Mouse (Mus musculus): ENCODE measurements at regions not wholly inside any gene's neighbourhood (a gene's known extent, or its start where the extent isn't known, plus 50 kb on each side); places are given as distances from the start of the nearest gene placed in this dataset.

DNA sequence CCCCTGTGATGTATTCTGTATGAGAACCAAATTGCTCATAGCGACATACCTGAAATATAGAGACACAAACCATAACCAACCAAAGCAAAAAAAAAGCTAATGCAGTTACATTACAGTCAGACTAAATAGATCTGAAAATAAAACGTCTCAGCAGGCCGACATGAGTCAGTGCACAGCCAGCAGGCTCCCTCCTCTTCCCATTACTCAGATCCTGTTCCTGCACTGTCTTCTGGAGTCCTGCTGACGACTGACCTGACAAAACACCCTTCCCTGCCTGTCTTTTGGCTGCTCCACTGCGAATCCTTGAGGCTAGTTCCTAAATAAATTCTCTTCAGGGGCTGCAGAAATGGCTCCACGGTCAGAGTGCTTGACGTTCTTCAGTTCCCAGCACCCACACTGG lies 61.3 kb upstream of the 1600014C23Rik start:
- DNase-seq (ENCODE audit: low spot score): no peak

DNA sequence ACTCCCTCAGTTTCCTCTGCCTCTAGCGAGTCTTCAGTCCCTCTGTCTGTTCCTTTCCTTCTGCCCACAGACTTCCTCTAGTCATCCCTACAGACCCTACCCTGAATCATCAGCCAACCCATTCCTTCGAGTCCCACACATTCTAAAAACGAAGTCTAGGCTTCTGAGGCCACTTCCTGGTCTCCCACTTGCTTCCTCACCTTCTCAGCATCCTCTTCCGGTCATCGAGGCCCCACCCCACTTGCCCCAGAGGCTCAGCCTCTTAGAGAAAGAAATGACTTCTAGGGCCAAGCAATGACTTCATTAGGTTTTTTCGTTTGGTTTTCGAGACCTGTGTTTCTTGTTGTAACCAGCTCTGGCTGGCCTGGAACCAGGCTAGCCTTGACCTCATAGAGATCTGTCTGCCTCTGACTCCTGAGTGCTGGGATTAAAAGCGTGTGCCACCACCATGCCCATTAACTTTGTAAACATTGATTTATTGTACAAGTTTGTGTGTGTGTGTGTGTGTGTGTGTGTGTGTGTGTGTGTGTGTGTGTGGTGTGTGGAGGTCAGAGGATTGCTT lies 57.4 kb upstream of the 1600014C23Rik start:
- no peak for DNase-seq (ENCODE audit: low spot score)

DNA sequence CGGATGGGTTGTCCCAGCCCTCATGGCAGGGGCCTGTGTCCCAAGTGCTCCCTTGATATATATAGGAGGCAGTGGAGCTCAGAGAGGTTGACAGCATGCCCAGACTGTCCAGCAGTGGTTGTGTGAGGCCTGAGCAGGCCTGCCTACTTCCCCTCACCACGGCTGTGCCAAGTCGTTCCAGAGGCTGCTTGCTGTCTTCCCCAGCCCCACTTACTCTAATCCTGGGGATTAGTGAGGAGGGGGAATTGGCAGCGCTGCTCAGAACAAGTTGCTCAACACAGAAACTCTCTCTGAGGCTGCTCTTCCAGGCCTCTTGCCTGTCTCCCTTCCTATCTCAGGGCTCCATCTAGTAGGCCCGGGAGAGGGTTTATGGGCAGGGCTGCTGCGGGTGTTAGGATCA lies 56.1 kb upstream of the 1600014C23Rik start:
- no peak for DNase-seq (ENCODE audit: low spot score)

DNA sequence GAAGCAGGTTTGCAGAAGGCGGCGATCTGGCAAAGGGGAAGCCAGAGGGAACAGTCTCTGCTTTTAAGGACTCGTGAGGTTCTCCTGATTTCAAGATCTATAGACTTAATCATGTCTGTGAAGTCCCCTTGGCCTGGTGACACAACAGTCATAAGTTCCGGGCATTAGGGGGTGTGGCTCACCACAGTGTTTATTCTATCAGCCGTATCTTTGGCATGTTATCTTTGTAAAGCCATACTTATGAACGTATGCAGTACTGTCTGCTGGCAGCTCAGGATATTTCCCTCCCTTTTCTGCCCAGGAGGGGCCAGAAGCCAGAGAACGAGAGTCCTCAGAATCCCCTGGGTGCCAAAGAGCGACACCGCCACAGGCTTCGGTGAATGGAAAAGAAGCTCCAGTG lies 51.3 kb upstream of the 1600014C23Rik start:
- no peak for DNase-seq (ENCODE audit: low spot score)

DNA sequence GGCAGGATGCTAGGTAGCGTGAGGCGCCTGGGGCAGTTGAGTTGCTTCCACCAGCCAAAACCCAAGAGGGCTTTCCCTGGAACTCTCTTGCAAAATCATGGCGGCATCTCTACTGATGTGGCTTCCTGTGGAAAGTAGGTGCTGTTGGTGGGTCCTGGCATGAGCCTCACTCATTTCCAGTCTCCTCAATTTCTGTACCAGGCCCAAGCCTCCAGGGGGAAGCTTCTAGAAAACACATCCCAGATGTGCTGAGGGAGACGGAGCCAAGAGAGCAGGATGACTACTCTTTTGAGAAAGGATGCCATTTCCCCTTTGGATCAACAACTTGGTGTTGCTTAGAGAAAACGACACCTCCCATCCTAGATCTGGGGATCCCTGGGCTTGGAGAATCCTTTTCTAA lies 50.9 kb upstream of the 1600014C23Rik start:
- no peak for DNase-seq (ENCODE audit: low spot score)

Data from embryo, embryonic 10.5 days (tissue).